Mouse (Mus musculus) gonadal fat pad, adult 2 months (tissue): ENCODE data around the gene Cacnb2. TPM values are rescaled to one million over a fixed set of nuclear protein-coding genes. Genes with fewer than 3 reads are reported as not detected.

Experiments used
- DNase-seq: peaks from one replicate; pipeline ENCODE4 v3.0.0-alpha.2; 2012; ENCODE audit warnings: low read depth
- polyA plus RNA-seq: library from polyadenylated mRNA; depleted of rRNA; stranded (reverse); fragments of >200 nt; gene quantifications from 2 replicates; pipeline ENCODE4 v1.2.3, GENCODE M21; 2012

Cacnb2 gene
- polyA plus RNA-seq, 1 experiment: 2.2 TPM

GRCm38 (mm10) chr2:14774375-14774774 lies 171.5 kb downstream of the Cacnb2 start:
- no peak for DNase-seq

DNA sequence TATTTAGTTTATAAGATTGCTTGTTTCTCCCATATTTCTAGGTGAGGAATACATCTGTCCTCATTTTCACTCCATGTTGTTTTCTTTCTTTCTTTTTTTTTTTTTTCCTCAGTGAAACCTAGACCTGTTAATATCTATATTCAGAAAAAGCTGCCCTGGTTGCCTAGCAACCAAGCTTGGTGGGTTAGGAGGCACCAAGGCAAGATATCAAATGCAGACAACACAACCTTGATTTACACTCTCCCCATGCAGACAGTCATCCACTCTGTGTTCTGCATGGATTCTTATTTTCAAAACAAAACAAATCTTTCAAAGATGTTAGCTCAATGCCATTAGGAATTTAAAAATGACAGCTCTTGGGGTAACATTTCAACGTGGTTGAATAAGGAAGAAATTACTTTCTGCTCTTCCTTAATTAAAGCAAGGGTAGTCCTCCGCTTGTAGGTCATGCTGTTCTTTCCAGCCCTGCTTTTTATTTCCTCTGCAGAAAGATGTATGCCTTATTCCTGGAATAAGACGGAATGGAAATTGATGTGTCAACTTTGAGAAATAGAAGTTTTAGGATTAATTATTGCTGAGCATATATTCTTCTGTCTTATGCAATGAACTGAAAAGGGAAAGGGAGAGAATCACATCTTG lies 172.1 kb downstream of the Cacnb2 start:
- no peak for DNase-seq

GRCm38 (mm10) chr2:14787983-14788382 lies 185.1 kb downstream of the Cacnb2 start:
- no peak for DNase-seq

DNA sequence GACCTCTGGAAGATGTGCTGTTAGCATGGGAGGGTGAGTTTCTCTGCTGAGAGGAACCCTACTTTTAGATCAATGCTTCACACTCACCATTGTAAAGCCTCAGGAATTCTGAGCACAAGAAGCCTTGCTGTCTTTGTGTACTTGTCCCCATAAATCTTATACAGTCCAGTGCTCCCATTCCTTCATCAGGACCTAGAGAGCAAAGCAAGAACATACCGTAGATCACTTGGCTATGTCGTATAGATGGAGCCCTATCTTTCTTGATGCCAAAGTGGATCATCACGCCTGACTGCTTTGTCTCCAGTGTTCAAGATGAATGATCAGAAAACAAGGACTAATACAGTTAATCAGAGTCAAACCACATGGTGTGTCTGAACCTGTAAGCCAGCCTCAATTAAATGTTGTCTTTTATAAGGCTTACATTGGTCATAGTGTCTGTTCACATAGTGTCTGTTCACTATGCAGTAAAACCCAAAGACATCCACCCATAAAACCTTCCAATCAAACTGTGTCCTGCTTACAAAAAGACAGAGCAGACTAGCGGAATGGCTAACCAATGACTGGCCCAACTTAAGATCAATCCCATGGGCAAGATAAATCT lies 198.7 kb downstream of the Cacnb2 start:
- DNase-seq: no peak

DNA sequence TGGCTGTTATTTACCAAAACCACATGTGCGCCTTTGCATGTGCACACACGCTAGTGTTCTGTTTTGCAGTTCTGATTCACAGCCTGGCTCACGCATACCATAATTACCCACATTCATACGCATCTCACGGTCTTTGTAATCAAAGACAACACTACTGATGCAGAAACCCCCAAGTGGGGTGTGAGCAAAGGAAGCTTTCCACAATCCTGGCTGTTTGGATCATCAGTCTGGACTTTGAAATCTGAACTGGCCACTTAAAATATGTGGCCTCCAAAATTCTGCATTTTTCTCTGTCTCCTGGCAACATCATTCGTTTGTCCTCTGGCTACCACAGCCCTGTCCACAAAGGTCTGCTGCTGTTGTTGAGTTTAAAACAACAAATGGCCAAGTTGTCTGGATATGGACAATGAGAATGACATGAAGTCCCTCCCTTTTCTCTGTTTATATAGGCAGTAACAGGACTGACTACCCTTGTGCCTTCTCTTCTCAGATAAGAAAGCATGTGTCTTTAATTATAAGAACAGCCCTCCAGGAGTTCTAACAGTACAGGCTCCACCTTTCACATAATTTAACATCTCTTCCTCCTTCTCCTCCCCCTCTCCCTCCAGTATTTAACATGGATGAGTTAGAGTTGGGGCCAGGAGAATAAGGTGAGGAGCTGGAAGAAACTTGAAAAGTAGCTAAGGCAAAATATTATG lies 204.9 kb downstream of the Cacnb2 start:
- DNase-seq: no peak

DNA sequence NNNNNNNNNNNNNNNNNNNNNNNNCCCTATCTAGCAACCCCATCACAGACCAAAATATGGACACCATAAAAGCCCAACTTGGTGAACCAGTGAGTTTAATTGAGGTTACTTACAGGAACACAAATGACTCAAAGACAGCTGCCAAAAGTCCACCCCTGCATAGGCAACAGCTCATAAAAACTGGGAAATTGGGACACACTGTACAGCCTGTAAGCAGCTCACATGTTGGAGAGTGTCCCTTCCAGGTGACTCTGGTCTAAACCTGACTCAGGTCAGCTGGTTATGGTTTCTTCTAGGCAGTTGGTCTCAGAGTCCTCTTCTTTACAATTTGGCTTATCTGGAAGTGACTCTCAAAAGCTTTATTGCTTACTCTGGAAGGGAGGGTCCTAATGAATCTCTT lies 212.1 kb downstream of the Cacnb2 start:
- DNase-seq: no peak

DNA sequence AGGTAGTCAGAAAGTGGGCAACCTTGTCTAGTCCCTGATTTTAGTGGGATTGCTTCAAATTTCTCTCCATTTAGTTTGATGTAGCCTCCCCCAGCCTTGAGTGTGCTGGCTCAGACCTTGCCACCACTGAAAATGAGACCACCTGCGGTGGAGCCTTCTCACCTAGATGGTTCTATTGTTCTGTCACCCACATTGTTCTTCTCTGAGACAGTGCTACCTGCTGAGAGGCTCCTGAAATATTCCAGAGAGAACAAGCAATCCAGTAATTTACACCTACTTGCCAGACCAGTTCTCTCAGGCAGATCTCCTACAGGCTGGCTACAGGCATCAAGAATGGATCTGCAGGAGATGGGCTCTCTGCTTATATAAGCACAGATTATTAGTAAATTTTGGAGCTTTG lies 215.8 kb downstream of the Cacnb2 start:
- no peak for DNase-seq

DNA sequence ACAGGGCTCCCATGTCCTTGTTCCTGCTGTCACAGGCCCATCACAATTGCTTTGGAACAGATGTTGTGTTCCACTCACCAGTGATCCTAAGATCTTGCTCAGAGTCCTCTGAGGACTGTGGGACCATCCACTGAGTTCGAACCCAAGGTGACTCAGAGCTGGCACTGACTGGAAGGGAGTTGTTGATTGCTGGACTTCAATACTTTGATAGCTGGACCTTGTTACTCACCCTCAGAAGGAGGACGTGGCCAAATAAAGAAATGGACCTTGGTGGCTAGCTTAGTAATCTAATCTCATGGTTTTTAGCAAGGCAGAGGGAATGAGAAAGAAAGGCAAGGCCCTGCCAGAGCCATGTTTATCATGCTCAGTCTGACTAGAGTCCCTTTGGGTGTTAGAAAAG lies 218.1 kb downstream of the Cacnb2 start:
- no peak for DNase-seq

DNA sequence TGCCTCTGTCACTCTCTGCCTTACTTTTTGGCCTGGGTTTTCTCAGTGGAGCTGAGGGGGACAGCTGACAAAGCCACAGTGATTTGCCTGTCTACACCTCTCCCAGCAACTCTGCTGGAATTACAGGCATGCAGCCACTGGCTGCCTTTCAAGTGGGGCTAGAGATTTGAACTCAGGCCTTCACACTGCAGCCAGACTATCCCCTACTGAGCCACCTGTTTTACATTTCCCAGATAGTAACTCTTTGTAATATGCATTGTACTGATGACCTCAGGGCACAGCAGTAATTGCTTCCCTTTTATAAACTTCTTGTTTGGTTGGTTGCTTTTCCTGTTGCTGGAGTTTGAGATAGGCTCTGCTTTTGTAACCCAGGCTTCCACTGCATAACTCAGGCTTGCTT lies 220.2 kb downstream of the Cacnb2 start:
- DNase-seq: no peak

DNA sequence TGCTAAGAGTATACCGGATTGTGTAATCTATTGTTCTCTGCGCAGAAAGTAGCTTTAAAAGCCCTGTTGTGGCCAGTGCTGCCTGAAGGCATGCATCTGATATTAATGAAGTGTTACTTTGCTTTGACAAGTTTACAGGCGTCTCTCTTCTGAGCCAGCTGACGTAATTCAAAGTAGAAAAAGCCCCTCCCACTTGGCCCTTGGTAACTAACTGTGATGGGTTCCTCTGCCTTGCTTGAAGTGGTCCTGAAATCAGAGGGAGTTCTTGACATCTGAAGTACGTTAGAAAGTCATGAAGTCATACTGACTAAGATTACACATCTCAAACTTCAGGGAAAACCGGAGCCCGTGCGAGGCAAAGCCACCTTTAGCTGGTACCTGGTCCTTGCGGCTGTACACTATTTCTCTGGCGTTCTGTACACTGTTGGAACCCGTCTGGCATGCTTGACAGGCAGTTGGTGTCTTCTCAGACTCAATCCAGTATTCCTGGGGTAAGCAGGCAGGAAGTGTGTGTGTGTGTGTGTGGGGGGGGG lies 221.0 kb downstream of the Cacnb2 start:
- DNase-seq: peak; percentile 30

DNA sequence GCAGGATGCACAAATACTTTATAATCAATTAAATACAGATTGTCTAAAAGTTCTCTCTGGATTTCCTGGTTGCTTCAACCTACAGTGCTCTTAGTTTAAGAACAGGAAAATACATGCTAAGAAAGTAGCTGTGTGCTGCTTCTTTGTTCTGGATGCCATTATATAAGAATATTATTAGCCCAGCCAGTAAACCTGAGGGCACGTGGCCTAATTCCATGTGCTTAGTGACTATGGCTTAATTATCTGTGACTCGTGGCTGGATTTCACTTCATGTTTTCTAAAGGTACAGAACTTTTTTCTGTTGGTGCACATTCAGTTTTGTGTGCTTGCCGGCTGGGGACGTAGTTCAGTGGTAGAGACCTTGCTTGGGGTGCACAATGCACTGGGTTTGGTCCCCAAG lies 222.3 kb downstream of the Cacnb2 start:
- DNase-seq: no peak

DNA sequence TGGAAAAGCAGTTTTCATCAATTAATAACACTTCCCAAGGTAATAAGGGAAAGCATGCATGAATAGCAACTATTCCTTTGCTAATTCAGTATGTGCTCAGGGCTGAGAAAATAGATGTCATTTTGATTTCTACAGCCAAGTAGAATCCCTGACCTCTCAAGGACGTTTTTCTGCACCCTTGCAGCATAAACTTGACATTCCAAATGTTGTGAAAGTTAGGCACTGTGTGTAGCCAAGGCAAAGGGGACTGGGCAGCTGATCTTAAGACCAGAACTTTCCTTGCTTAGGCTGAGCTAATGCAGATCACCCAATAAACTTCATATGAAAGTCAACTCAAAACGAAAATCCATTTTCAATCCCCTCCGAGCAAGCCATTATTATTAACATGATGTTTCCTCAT lies 226.6 kb downstream of the Cacnb2 start:
- DNase-seq: no peak

- no peak for DNase-seq
These were observed 228.4 kb downstream of the Cacnb2 start for GRCm38 (mm10) chr2:14831308-14831707.

DNA sequence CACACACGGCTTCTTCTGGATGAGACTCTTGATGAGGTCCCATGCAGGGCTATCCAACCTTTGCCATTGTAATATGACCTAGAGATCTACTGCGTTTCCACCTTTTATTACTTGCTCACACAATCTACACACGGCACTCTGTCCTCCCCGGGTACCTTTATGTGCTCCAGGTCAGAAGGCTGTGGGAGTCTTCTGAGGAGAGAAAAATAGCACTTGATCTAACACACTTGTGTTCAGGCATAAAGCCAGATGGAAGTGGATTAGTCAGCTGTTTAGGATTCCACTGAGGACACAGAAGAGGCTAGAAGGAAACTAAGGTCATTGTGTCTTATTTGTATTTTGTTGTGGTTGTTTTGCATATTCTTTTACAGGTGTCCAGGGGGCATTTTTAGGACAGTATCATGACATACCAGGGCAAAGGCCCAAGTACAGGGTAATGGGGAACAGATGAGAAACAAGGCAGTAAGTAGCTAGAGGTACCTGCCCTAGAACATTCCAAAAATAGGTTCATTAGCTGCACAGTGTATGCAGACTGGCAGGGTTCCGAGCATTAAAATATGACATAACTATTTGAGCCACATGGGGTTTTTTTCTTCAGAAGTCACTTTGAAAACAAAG lies 231.9 kb downstream of the Cacnb2 start:
- DNase-seq: no peak

DNA sequence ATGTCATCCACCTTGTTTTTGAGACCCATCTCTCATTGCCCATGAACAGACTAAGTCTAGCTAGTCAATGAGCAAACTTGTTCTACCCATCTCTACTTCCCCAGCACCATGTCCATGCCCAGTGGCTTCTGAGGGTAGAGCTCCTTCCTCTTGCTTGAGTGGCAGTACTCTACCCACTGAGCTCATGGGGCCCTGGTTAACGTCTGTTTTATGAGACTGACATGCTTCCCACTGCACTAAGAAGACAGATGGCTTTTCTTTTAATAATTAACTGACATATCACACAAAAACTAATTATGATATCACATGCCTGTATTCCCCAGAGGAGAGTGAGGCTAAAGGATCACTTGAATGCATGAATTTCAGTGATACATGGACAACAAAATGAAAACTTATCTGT lies 238.4 kb downstream of the Cacnb2 start:
- DNase-seq: no peak

DNA sequence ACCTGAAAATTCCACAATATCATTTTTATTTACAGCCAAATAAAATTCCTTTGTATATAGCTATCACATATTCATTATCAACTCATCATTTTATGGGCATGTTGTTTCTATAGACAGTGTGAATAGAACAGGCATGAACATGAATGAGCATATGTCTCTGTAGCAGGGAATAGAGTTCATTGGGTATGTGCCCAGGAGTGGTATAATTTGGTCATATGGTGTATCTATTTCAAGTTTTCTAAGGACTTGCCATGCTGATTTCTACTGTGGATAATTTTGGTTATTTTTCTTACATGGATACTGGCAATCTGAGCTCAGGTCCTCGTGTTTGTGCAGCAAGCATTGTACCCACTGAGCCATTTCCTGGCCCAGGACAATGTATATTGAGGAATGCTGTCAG lies 243.8 kb downstream of the Cacnb2 start:
- no peak for DNase-seq

DNA sequence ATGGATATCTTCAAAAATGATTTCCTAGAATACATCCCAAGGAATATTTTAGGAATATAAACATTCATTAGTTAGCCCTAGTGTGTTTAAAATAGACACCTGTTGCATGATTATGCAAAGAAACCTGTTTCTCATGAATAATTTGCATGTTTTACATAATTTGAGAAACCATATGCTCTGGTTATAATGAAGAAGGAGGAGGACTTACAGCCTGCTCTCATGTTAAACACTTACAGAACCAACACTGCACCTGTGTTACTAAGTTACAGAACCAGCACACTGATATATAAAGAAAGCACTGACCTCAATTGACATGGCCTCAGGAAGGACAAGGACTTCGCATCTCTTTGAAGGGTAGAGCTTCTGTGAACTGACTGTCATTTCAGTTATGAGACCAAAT lies 244.3 kb downstream of the Cacnb2 start:
- no peak for DNase-seq

- DNase-seq: no peak
These were observed 247.9 kb downstream of the Cacnb2 start for GRCm38 (mm10) chr2:14850831-14851230.

- no peak for DNase-seq
These were observed 248.5 kb downstream of the Cacnb2 start for GRCm38 (mm10) chr2:14851383-14851782.

- DNase-seq: no peak
These were observed 251.2 kb downstream of the Cacnb2 start for GRCm38 (mm10) chr2:14854054-14854453.

GRCm38 (mm10) chr2:14858301-14858700 lies 255.4 kb downstream of the Cacnb2 start:
- DNase-seq: peak; percentile 82

GRCm38 (mm10) chr2:14860350-14860749 lies 257.5 kb downstream of the Cacnb2 start:
- no peak for DNase-seq

DNA sequence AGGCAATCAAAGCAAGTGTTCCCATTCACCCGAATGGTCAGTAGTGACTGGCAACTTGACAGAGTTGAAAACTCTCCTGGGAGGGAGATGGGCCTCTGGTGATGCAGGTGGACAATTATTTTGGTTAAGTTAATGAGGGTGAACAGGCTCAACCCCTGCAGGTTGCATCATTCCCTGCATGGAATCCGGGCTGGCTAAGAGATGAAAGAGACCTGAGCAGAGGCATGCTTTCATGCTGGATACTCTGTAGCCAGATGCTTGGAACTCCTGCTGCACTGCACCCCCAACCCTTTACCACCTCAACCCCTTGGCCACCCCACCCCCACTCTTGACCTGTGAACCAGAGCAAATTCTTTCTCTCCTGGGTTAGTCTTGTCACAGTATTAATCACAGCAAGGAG lies 258.7 kb downstream of the Cacnb2 start:
- DNase-seq: no peak
